Mouse (Mus musculus) heart, embryonic 10.5 days (tissue): Measurements from ENCODE around the gene Flot1. TPM values are rescaled to one million over a fixed set of nuclear protein-coding genes. Genes with fewer than 3 reads are reported as not detected.

ENCODE experiments used
- DNase-seq: peaks from one replicate; pipeline ENCODE4 v3.0.0-alpha.2; 2017; ENCODE audit warnings: low spot score
- H3K27ac ChIP-seq: fragments of 300-500 bp; sonication (generic); 2 replicates; pipeline ENCODE4 v1.5.1; 2016; ENCODE audit warnings: mild to moderate bottlenecking
- H3K27me3 ChIP-seq: fragments of 300-500 bp; sonication (generic); 2 replicates; pipeline ENCODE4 v1.6.1; 2016; ENCODE audit warnings: mild to moderate bottlenecking; ENCODE audit not compliant: poor library complexity, insufficient read depth, severe bottlenecking
- H3K36me3 ChIP-seq: fragments of 300-500 bp; sonication (generic); 2 replicates; pipeline ENCODE4 v1.6.1; 2016; ENCODE audit warnings: mild to moderate bottlenecking, moderate library complexity
- H3K4me1 ChIP-seq: fragments of 300-500 bp; sonication (generic); 2 replicates; pipeline ENCODE4 v1.6.1; 2016; ENCODE audit warnings: mild to moderate bottlenecking
- H3K4me3 ChIP-seq: fragments of 300-500 bp; sonication (generic); 2 replicates; pipeline ENCODE4 v1.5.1; 2016; ENCODE audit warnings: mild to moderate bottlenecking, moderate library complexity
- H3K9me3 ChIP-seq: fragments of 300-500 bp; sonication (generic); 2 replicates; pipeline ENCODE4 v1.6.1; 2016; ENCODE audit warnings: mild to moderate bottlenecking, moderate library complexity
- WGBS: fragments of 180-500 bp; shearing (Covaris S2); methylation state at CpG from one replicate; pipeline ENCODE4 v1.1.7; 2016; 5-methylcytosine and 5-hydroxymethylcytosine counted together
- microRNA-seq: library from miRNA; unstranded; fragments of <30 nt; microRNA quantifications from one replicate; pipeline ENCODE4, GENCODE M21; 2017
- polyA plus RNA-seq: library from polyadenylated mRNA; unstranded; fragments of >200 nt; fragmentation: Nextera tagmentation; extraction: Ambion mirVana; gene quantifications from 2 replicates; pipeline ENCODE4 v1.2.1, GENCODE M21; 2016

Gene Flot1
- polyA plus RNA-seq, 1 experiment from 2014 or later = 66.2 TPM

GRCm38 (mm10) chr17:35868165-35868820 is 45.3 kb downstream of the Flot1 start:
- Histone ChIP-seq H3K36me3 (peaks cover 30% of the 10 kb centered on the region), H3K4me1 (peaks cover 66% of the 10 kb centered on the region)
- WGBS = 28% methylated on average over 17 of the region's 17 CpGs

GRCm38 (mm10) chr17:35868961-35869345 is 45.9 kb downstream of the Flot1 start:
- peak overlapping the region; percentile 93 for H3K27ac ChIP-seq
- H3K36me3 ChIP-seq = peaks cover 35% of the 10 kb centered on the region
- DNase-seq = no peak
- peak overlapping the region; percentile 71 for H3K4me3 ChIP-seq
- peaks cover 69% of the 10 kb centered on the region for H3K4me1 ChIP-seq
- H3K27me3 ChIP-seq = no peaks in the 10 kb centered on the region
- no peaks in the 10 kb centered on the region for H3K9me3 ChIP-seq
- WGBS = 3% methylated on average over 7 of the region's 7 CpGs

More at GRCm38 (mm10) chr17:35868165-35868820, 45.3 kb downstream of the Flot1 start:
- no peaks in the 10 kb centered on the region for H3K9me3 ChIP-seq
- no peaks in the 10 kb centered on the region for H3K27me3 ChIP-seq
- H3K27ac ChIP-seq = peak overlapping the region; percentile 93
- peak overlapping the region; percentile 71 for H3K4me3 ChIP-seq
- DNase-seq = no peak

DNA sequence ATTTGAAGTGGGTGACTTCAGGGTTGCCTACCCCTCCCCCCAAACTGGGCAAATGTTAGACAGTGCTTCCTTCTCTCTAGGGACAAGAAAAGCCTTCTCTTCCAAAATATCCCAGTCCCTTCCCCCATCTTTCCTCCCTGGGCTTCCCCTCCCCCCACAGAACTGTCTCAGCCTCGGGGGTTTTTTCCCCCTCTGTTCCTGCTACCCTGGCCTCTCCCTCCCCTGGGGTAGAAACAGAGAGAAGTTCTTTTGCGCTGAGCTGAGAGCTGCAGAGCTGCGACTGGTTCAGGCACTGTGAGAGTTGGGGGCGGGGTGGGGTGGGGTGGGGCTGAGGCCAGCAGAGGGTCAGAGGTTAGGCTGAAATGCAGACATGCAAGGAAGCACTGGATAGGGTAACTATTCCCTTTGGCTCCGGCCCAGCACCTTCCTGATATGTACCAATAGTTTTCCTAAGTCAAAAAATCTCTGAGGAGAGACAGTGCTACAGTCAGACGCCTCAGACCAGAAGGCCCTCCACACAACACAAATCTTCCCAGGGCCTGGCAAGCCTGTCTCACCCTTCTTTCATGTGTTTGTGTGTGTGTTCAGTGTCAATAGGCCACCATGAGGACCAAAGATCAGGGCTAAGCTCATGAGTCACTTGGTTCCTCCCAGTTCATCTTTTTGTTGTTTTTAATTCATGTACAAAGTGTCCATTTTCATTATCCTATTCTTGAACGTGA is 46.5 kb downstream of the Flot1 start:
- peaks cover 69% of the 10 kb centered on the region for H3K4me1 ChIP-seq
- WGBS = 7% methylated on average over 7 of the region's 7 CpGs
- DNase-seq = peak; percentile 85

GRCm38 (mm10) chr17:35870151-35870883 is 47.3 kb downstream of the Flot1 start:
- no peaks in the 10 kb centered on the region for H3K9me3 ChIP-seq
- H3K27ac ChIP-seq = peak overlapping the region; percentile 93
- H3K4me1 ChIP-seq = peaks cover 65% of the 10 kb centered on the region
- H3K4me3 ChIP-seq = peak overlapping the region; percentile 71
- DNase-seq = no peak
- no peaks in the 10 kb centered on the region for H3K27me3 ChIP-seq
- 51% methylated on average over 9 of the region's 9 CpGs for WGBS
- H3K36me3 ChIP-seq = peaks cover 49% of the 10 kb centered on the region

More for the DNA sequence above, 46.5 kb downstream of the Flot1 start:
- no peaks in the 10 kb centered on the region for H3K27me3 ChIP-seq
- peaks cover 40% of the 10 kb centered on the region for H3K36me3 ChIP-seq
- peak overlapping the region; percentile 93 for H3K27ac ChIP-seq
- H3K9me3 ChIP-seq = no peaks in the 10 kb centered on the region
- H3K4me3 ChIP-seq = peak overlapping the region; percentile 71

GRCm38 (mm10) chr17:35870884-35871696 is 48.1 kb downstream of the Flot1 start:
- Histone ChIP-seq H3K9me3 (no peaks in the 10 kb centered on the region), H3K4me3 (peak overlapping the region; percentile 71), H3K27me3 (no peaks in the 10 kb centered on the region), H3K4me1 (peaks cover 65% of the 10 kb centered on the region), H3K27ac (peak overlapping the region; percentile 93), H3K36me3 (peaks cover 54% of the 10 kb centered on the region)
- WGBS = 66% methylated on average over 8 of the region's 8 CpGs
- DNase-seq = no peak

GRCm38 (mm10) chr17:35873774-35874519 is 50.9 kb downstream of the Flot1 start:
- 24% methylated on average over 21 of the region's 21 CpGs for WGBS
- DNase-seq = peak; percentile 93
- 0 out of 2 replicates have a peak overlapping the region, but pooled peaks have one; percentile 42 for H3K27ac ChIP-seq
- peak overlapping the region; percentile 41 for H3K4me3 ChIP-seq
- no peaks in the 10 kb centered on the region for H3K27me3 ChIP-seq
- no peaks in the 10 kb centered on the region for H3K9me3 ChIP-seq
- peaks cover 45% of the 10 kb centered on the region for H3K4me1 ChIP-seq
- peaks cover 51% of the 10 kb centered on the region for H3K36me3 ChIP-seq

GRCm38 (mm10) chr17:35874721-35875120 is 51.7 kb downstream of the Flot1 start:
- H3K27me3 ChIP-seq = no peaks in the 10 kb centered on the region
- H3K9me3 ChIP-seq = no peaks in the 10 kb centered on the region
- peaks cover 51% of the 10 kb centered on the region for H3K36me3 ChIP-seq
- H3K4me1 ChIP-seq = peaks cover 37% of the 10 kb centered on the region
- no peak for DNase-seq
- 86% methylated on average over 6 of the region's 6 CpGs for WGBS
- H3K27ac ChIP-seq = no peak overlapping the region
- H3K4me3 ChIP-seq = no peak overlapping the region; the same call in 1 of the 2 replicates

GRCm38 (mm10) chr17:35879245-35880057 is 56.4 kb downstream of the Flot1 start, which contains the start of gene Dhx16:
TSS of gene Dhx16 (plus strand) at chr17:35879819.
- Histone ChIP-seq H3K36me3 (peaks cover 47% of the 10 kb centered on the region), H3K27me3 (no peaks in the 10 kb centered on the region), H3K4me3 (peak within 1 kb of the TSS; percentile 99), H3K9me3 (no peaks in the 10 kb centered on the region), H3K27ac (peak within 1 kb of the TSS; percentile 86), H3K4me1 (peaks cover 16% of the 10 kb centered on the region)
- 6% methylated on average over 66 of the region's 66 CpGs for WGBS
- peak; percentile 98 for DNase-seq

Small RNA genes within 50 kb of the gene (microRNA-seq; reads per million reads assigned to microRNA genes)
- 1.5 reads per million for gene Gm28033

Other genes with a start within 250 kb of the Flot1 start
- not detected in 2 replicates for gene Sfta2, start 221.7 kb upstream of the Flot1 start, polyA plus RNA-seq
- not detected in 2 replicates for gene Gm9573, start 196.6 kb upstream of the Flot1 start, polyA plus RNA-seq
- gene Mucl3, start 179.5 kb upstream of the Flot1 start, polyA plus RNA-seq = 0.52 and 0.60 TPM in 2 replicates
- gene Vars2, start 155.6 kb upstream of the Flot1 start, polyA plus RNA-seq = 17.5 and 18.6 TPM in 2 replicates
- gene Gtf2h4, start 149.5 kb upstream of the Flot1 start, polyA plus RNA-seq = 34.7 and 43.5 TPM in 2 replicates
- 109 and 158 TPM in 2 replicates for gene Ddr1, start 118.6 kb upstream of the Flot1 start, polyA plus RNA-seq
- 13.2 and 16.8 TPM in 2 replicates for gene Ier3, start 1.5 kb upstream of the Flot1 start, polyA plus RNA-seq
- 911 and 1,091 TPM in 2 replicates for gene Tubb5, start 15.1 kb downstream of the Flot1 start, polyA plus RNA-seq
- gene Mdc1, start 18.3 kb downstream of the Flot1 start, polyA plus RNA-seq = 25.3 and 29.1 TPM in 2 replicates
- 56.5 and 58.3 TPM in 2 replicates for gene Nrm, start 38.1 kb downstream of the Flot1 start, polyA plus RNA-seq
- gene Ppp1r18, start 42.4 kb downstream of the Flot1 start, polyA plus RNA-seq = 19.9 and 22.2 TPM in 2 replicates
- 34.8 and 44.5 TPM in 2 replicates for gene Dhx16, start 56.6 kb downstream of the Flot1 start, polyA plus RNA-seq
- gene 2310061I04Rik, start 74.2 kb downstream of the Flot1 start, polyA plus RNA-seq = 23.8 and 26.7 TPM in 2 replicates
- 59.4 and 78.6 TPM in 2 replicates for gene Atat1, start 86.8 kb downstream of the Flot1 start, polyA plus RNA-seq
- gene Mrps18b, start 93.2 kb downstream of the Flot1 start, polyA plus RNA-seq = 99.5 and 111 TPM in 2 replicates
- gene Ppp1r10, start 93.2 kb downstream of the Flot1 start, polyA plus RNA-seq = 37.6 and 45.2 TPM in 2 replicates
- 81.6 and 81.8 TPM in 2 replicates for gene Abcf1, start 146.5 kb downstream of the Flot1 start, polyA plus RNA-seq
- 47.2 and 49.8 TPM in 2 replicates for gene Gnl1, start 156.6 kb downstream of the Flot1 start, polyA plus RNA-seq
- 21.9 and 30.5 TPM in 2 replicates for gene Prr3, start 157.0 kb downstream of the Flot1 start, polyA plus RNA-seq
- 2.5 and 2.6 TPM in 2 replicates for gene H2-T24, start 197.3 kb downstream of the Flot1 start, polyA plus RNA-seq
- gene H2-T23, start 209.6 kb downstream of the Flot1 start, polyA plus RNA-seq = 1.2 and 3.4 TPM in 2 replicates
- gene H2-T22, start 219.5 kb downstream of the Flot1 start, polyA plus RNA-seq = 4.4 and 7.2 TPM in 2 replicates
- not detected in 2 replicates for gene Gm6034, start 219.7 kb downstream of the Flot1 start, polyA plus RNA-seq
- not detected in 2 replicates for gene Gm11127, start 235.1 kb downstream of the Flot1 start, polyA plus RNA-seq